10 mouse cellular contexts compared by ENCODE assay signal in the genomic region with DNA sequence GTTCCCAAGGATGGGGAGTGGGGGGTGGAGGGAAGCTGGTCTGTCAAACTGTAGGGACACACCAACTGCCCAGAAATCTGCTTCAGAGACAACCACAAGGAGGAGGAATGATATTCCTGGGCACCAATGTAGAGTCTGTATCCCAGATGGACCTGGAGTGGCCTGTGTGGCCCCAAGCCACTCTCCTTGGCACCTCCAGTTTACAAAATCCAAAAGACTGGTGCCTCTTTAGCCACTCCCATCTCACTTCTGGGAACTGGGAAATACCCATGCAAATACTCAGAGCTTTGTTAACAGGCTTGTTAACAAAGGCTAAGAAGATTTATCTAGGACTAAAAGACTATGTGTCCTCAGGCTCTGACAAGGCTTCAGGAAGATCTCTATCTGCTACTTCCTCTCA. TPM values are rescaled to one million over a fixed set of nuclear protein-coding genes. Genes with fewer than 3 reads are reported as not detected.
DNase-seq lines count a peak whose midpoint lies in the region; ATAC-seq lines count a peak whose summit lies in the region.
"Had no signal": no experiment of that assay in that cellular context is flagged by ENCODE, and none has a peak within 500 bp of the region (broad histone marks: within the 10 kb centered on the region; RNA-seq: fewer than 3 reads in every experiment).

No protein-coding gene starts in this region.

- H3K4me3 ChIP-seq in heart, embryonic 15.5 days: no peak overlapping the region
- H3K4me3 ChIP-seq in hindbrain, embryonic 16.5 days (ENCODE audit: low read length): no peak overlapping the region

- ATAC-seq in heart, embryonic 15.5 days (replicated peaks; ENCODE audit: insufficient number of reproducible peaks, insufficient read depth, low FRiP score, low read depth): no peak
- no peak for ATAC-seq in hindbrain, embryonic 16.5 days

- H3K27ac ChIP-seq in heart, embryonic 15.5 days: peak overlapping the region; percentile 82
- H3K27ac ChIP-seq in hindbrain, embryonic 16.5 days (ENCODE audit: low read depth, low read length): 0 out of 2 replicates have a peak overlapping the region, but pooled peaks have one; percentile 26

- no peak overlapping the region for H3K4me2 ChIP-seq in heart, embryonic 15.5 days
- no peak overlapping the region for H3K4me2 ChIP-seq in hindbrain, embryonic 16.5 days (ENCODE audit: low read length)

- DNase-seq in heart, adult 18-20 months: no peak
- peak; percentile 61 for DNase-seq in 3T3-L1 (ENCODE audit: low read depth, low spot score)
- peak; percentile 35 for DNase-seq in ZHBTc4 (ENCODE audit: low read depth, low spot score)
- no peak for DNase-seq in T-cell, adult 2 months (ENCODE audit: low spot score)
- DNase-seq in right cerebral cortex, postnatal 4 days: no peak
- DNase-seq in layer of hippocampus, adult 18-20 months (ENCODE audit: low spot score in 2 of 2): no peak
- DNase-seq: cerebellum, adult 11-12 months; gastrocnemius, postnatal 36 days had no signal

- H3K27me3 ChIP-seq in heart, embryonic 15.5 days: no peaks in the 10 kb centered on the region
- H3K27me3 ChIP-seq in hindbrain, embryonic 16.5 days (replicated peaks; ENCODE audit: control insufficient read depth, insufficient read depth, low read length): no peaks in the 10 kb centered on the region

- H3K9me3 ChIP-seq in heart, embryonic 15.5 days (replicated peaks): no peaks in the 10 kb centered on the region
- no peaks in the 10 kb centered on the region for H3K9me3 ChIP-seq in hindbrain, embryonic 16.5 days (ENCODE audit: control insufficient read depth, low read length)

- H3K9ac ChIP-seq in heart, embryonic 15.5 days: no peak overlapping the region; the same call in 1 of the 2 replicates
- H3K9ac ChIP-seq in hindbrain, embryonic 16.5 days (ENCODE audit: low read depth, low read length): no peak overlapping the region

- peaks cover 58% of the 10 kb centered on the region for H3K4me1 ChIP-seq in heart, embryonic 15.5 days (replicated peaks)
- H3K4me1 ChIP-seq in hindbrain, embryonic 16.5 days (ENCODE audit: control insufficient read depth, insufficient read depth, low read depth, low read length): peaks cover 16% of the 10 kb centered on the region

- H3K36me3 ChIP-seq in heart, embryonic 15.5 days: 0 out of 2 replicates have a peak, but pooled peaks cover 5% of the 10 kb centered on the region
- no peaks in the 10 kb centered on the region for H3K36me3 ChIP-seq in hindbrain, embryonic 16.5 days (ENCODE audit: control insufficient read depth, insufficient read depth, low read length)

RNA-seq across cellular contexts. Expression of gene Rnf216, which starts 54.1 kb away (rescaled TPM):
- 23.9 and 27.5 TPM in 2 replicates for polyA plus RNA-seq in heart, embryonic 15.5 days (2015; fragmentation: Nextera tagmentation; extraction: Ambion mirVana)
- 10 to 100 TPM; 23.3 to 25.7 TPM for total RNA-seq in heart, adult 18-20 months (2021)
- polyA plus RNA-seq in hindbrain, embryonic 16.5 days (2015; fragmentation: Nextera tagmentation; extraction: Ambion mirVana): 27.2 and 31.0 TPM in 2 replicates
- 10 to 100 TPM; 48.2 to 49.3 TPM for total RNA-seq in layer of hippocampus, adult 18-20 months (2021)

Comparison
In these comparisons a context has a peak if more than half of its experiments do, and no peak if none do; other contexts are left out.
1. DNase-seq: peak in 3T3-L1 (single experiment) and ZHBTc4 (single experiment); none in heart, adult 18-20 months (0 of 2), T-cell, adult 2 months (single experiment), right cerebral cortex, postnatal 4 days (single experiment) and layer of hippocampus, adult 18-20 months (0 of 2).